Mouse (Mus musculus) macrophage (primary cell): ENCODE results near the gene 4930447F04Rik. TPM values are rescaled to one million over a fixed set of nuclear protein-coding genes. Genes with fewer than 3 reads are reported as not detected.

ENCODE experiments used
- H3K27ac ChIP-seq: fragments of 350-480 bp; formaldehyde crosslinking; 2 replicates; pipeline ENCODE4 v1.9.0; 2021
- H3K36me3 ChIP-seq: fragments of 350-480 bp; formaldehyde crosslinking; 2 replicates; pipeline ENCODE4 v1.9.0; 2021; ENCODE audit errors: inconsistent target
- H3K4me3 ChIP-seq: fragments of 350-480 bp; formaldehyde crosslinking; 2 replicates; pipeline ENCODE4 v1.9.0; 2021; ENCODE audit errors: inconsistent target
- H3K79me2 ChIP-seq: fragments of 350-480 bp; formaldehyde crosslinking; 2 replicates; pipeline ENCODE4 v1.9.0; 2021; ENCODE audit errors: inconsistent target
- WGBS: methylation state at CpG from one replicate; pipeline ENCODE4 v1.1.7; 2026; ENCODE audit warnings: inconsistent platforms; ENCODE audit not compliant: missing documents; 5-methylcytosine and 5-hydroxymethylcytosine counted together
- polyA plus RNA-seq: library from polyadenylated mRNA; stranded (reverse); fragments of 250-400 nt; gene quantifications from 3 replicates; pipeline ENCODE4 v1.2.4, GENCODE M21; 2018; ENCODE audit warnings: inconsistent platforms
- total RNA-seq, 78 experiments: library from RNA; depleted of rRNA; stranded (reverse); fragments of 250-400 nt; gene quantifications; 1 replicate in 9 of 78; 2 replicates in 24 of 78; 3 replicates in 43 of 78; 4 replicates in 2 of 78; pipeline ENCODE4 v1.2.4; 2018; ENCODE audit warnings: inconsistent platforms in 56 of 78

The 4930447F04Rik gene
- not detected for total RNA-seq (2018; cell fraction: chromatin; rRNA removed)
- total RNA-seq (2018; cell fraction: cytosol; rRNA removed): not detected
- not detected for total RNA-seq (2018; cell fraction: nucleus; rRNA removed)
- polyA plus RNA-seq: not detected in 3 replicates

DNA sequence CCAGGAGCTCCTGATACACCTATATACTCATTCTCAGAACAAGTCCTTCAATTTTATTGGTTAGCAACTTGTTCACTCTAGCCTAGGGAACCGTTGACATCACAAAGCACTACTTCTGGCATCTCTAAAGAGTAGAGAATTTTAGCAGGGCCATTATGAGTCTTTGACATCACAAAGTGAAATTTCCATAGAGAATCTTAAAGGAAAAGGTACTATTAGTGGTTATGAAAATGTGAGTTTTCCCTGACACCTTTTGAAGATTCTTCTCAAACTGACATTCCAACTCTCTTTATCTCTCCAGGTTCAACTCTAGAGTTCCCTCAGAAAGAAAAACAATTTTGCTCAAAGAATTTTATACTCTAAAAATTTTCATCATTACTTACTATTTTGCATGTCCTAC is at the start of gene 4930447F04Rik:
Gene 4930447F04Rik (minus strand): TSS at position 101 of the 400 bp plus-strand sequence.
- 70% methylated on average over 1 of the region's 1 CpGs for WGBS
- H3K4me3 ChIP-seq: no peak within 1 kb of the TSS
- H3K27ac ChIP-seq: no peak within 1 kb of the TSS
- H3K36me3 ChIP-seq: no peaks in the 10 kb centered on the region
- H3K79me2 ChIP-seq: no peaks in the 10 kb centered on the region
